Mouse (Mus musculus) B cell, adult 62 days (primary cell): Measurements from ENCODE around the gene Mrm1. TPM values are rescaled to one million over a fixed set of nuclear protein-coding genes. Genes with fewer than 3 reads are reported as not detected.

ENCODE experiments used
- total RNA-seq: library from RNA; stranded (reverse); gene quantifications from 4 replicates; pipeline ENCODE4 v1.2.4, GENCODE M21; 2023

Mrm1 gene
- 18.5 to 28.4 TPM (median 22.9 TPM) in 4 replicates for total RNA-seq

GRCm38 (mm10) chr11:84818961-84819692 lies at the start of gene Mrm1:
Mrm1 (minus strand) TSS chr11:84819515.

GRCm38 (mm10) chr11:84828516-84829399 lies 9.4 kb upstream of the Mrm1 start, which contains the start of gene Dhrs11:
Dhrs11 (minus strand) TSS chr11:84828994.

Other genes starting within 250 kb of the Mrm1 start
- 12.6 to 19.2 TPM (median 18.2 TPM) in 4 replicates for gene Dhrs11, start 9.5 kb upstream of the Mrm1 start, total RNA-seq
- 151 to 168 TPM (median 158 TPM) in 4 replicates for gene Ggnbp2, start 51.3 kb upstream of the Mrm1 start, total RNA-seq
- 9.1 to 14.8 TPM (median 12.9 TPM) in 4 replicates for gene Myo19, start 60.6 kb upstream of the Mrm1 start, total RNA-seq
- 4.8 to 8.1 TPM (median 6.4 TPM) in 4 replicates for gene Pigw, start 60.8 kb upstream of the Mrm1 start, total RNA-seq
- gene Znhit3, start 96.9 kb upstream of the Mrm1 start, total RNA-seq: 36.3 to 39.4 TPM (median 38.3 TPM) in 4 replicates
- gene Car4, start 138.3 kb upstream of the Mrm1 start, total RNA-seq: not detected in 4 replicates